Mouse (Mus musculus) MEL (cell line): ENCODE measurements at regions not wholly inside any gene's neighbourhood (a gene's known extent, or its start where the extent isn't known, plus 50 kb on each side); places are given as distances from the start of the nearest gene placed in this dataset.

ENCODE experiments used
- DNase-seq: peaks from one replicate; pipeline ENCODE4 v3.0.0; 2011; ENCODE audit warnings: low read depth, low spot score
- H3K27ac ChIP-seq: 2 replicates; pipeline ENCODE4 v1.5.1; 2012; ENCODE audit warnings: low read depth, mild to moderate bottlenecking, control low read depth, low read length, moderate library complexity; ENCODE audit not compliant: control insufficient read depth
- H3K27me3 ChIP-seq, 2 experiments: fragments of 150-350 bp in 1 of 2; sonication (generic) in 1 of 2; 2 replicates each; pipeline ENCODE4 v1.6.1; 2012; ENCODE audit warnings: low read length in 2 of 2, mild to moderate bottlenecking in 2 of 2, improper control_type of control experiment in 1 of 2, moderate library complexity in 1 of 2; ENCODE audit not compliant: insufficient read depth in 2 of 2, control insufficient read depth in 1 of 2
- H3K36me3 ChIP-seq, 2 experiments: 2 replicates each; pipeline ENCODE4 v1.6.1; 2012 to 2014; ENCODE audit warnings: low read length in 2 of 2, improper control_type of control experiment in 1 of 2, inconsistent platforms in 1 of 2, mild to moderate bottlenecking in 1 of 2; ENCODE audit not compliant: insufficient read depth in 2 of 2, control insufficient read depth in 1 of 2
- H3K4me1 ChIP-seq, 2 experiments: fragments of 150-350 bp in 1 of 2; sonication (generic) in 1 of 2; 2 replicates each; pipeline ENCODE4 v1.6.1; 2012; ENCODE audit warnings: low read length in 2 of 2, improper control_type of control experiment in 1 of 2, mild to moderate bottlenecking in 1 of 2; ENCODE audit not compliant: insufficient read depth in 2 of 2, control insufficient read depth in 1 of 2
- H3K4me3 ChIP-seq, 2 experiments: fragments of 150-350 bp in 1 of 2; sonication (generic) in 1 of 2; 2 replicates each; pipeline ENCODE4 v1.5.1; 2012; ENCODE audit warnings: low read depth in 2 of 2, low read length in 2 of 2, mild to moderate bottlenecking in 2 of 2, moderate library complexity in 2 of 2, control low read depth in 1 of 2, improper control_type of control experiment in 1 of 2; ENCODE audit not compliant: control insufficient read depth in 1 of 2, insufficient read depth in 1 of 2
- H3K79me2 ChIP-seq: 2 replicates; pipeline ENCODE4 v1.6.1; 2012; ENCODE audit warnings: mild to moderate bottlenecking, low read length, moderate library complexity; ENCODE audit not compliant: control insufficient read depth, poor library complexity, insufficient read depth
- H3K9ac ChIP-seq: 2 replicates; pipeline ENCODE4 v1.6.1; 2012; ENCODE audit warnings: low read depth, mild to moderate bottlenecking, control low read depth, low read length, moderate library complexity; ENCODE audit not compliant: control insufficient read depth, poor library complexity, severe bottlenecking
- H3K9me3 ChIP-seq: fragments of 150-350 bp; sonication (generic); replicated peaks from 2 replicates; pipeline ENCODE4 v1.6.1; 2012; ENCODE audit warnings: mild to moderate bottlenecking, low read length, improper control_type of control experiment, moderate library complexity; ENCODE audit not compliant: insufficient read depth
- CHD1 ChIP-seq: IDR thresholded peaks from 2 replicates; pipeline ENCODE4 v1.6.1; 2012; ENCODE audit warnings: low read depth, mild to moderate bottlenecking, inconsistent platforms, low read length, improper control_type of control experiment
- CHD2 ChIP-seq: IDR thresholded peaks from 2 replicates; pipeline ENCODE4 v1.6.1; 2011; ENCODE audit warnings: low read length, improper control_type of control experiment
- E2F4 ChIP-seq: IDR thresholded peaks from 2 replicates; pipeline ENCODE4 v1.6.1; 2011; ENCODE audit warnings: low read depth, low read length, improper control_type of control experiment, borderline replicate concordance
- ETS1 ChIP-seq: IDR thresholded peaks from 2 replicates; pipeline ENCODE4 v1.6.1; 2012; ENCODE audit warnings: low read depth, mild to moderate bottlenecking, inconsistent platforms, low read length, improper control_type of control experiment, moderate library complexity
- GABPA ChIP-seq: IDR thresholded peaks from 2 replicates; pipeline ENCODE4 v1.6.1; 2012; ENCODE audit warnings: low read depth, mild to moderate bottlenecking, inconsistent platforms, low read length, improper control_type of control experiment, moderate library complexity
- GATA1 ChIP-seq: IDR thresholded peaks from 2 replicates; pipeline ENCODE4 v1.6.1; 2011; ENCODE audit warnings: low read depth, low read length, improper control_type of control experiment
- HCFC1 ChIP-seq: IDR thresholded peaks from 2 replicates; pipeline ENCODE4 v1.6.1; 2012; ENCODE audit warnings: low read depth, mild to moderate bottlenecking, inconsistent platforms, low read length, improper control_type of control experiment, moderate library complexity
- NELFE ChIP-seq: IDR thresholded peaks from 2 replicates; pipeline ENCODE4 v1.6.1; 2011; ENCODE audit warnings: low read depth, low read length, improper control_type of control experiment
- POLR2AphosphoS2 ChIP-seq: IDR thresholded peaks from 2 replicates; pipeline ENCODE4 v1.6.1; 2011; ENCODE audit warnings: low read length, improper control_type of control experiment
- RAD21 ChIP-seq: IDR thresholded peaks from 2 replicates; pipeline ENCODE4 v1.6.1; 2011; ENCODE audit warnings: mild to moderate bottlenecking, low read depth, low read length, improper control_type of control experiment
- SIN3A ChIP-seq: IDR thresholded peaks from 2 replicates; pipeline ENCODE4 v1.6.1; 2012; ENCODE audit warnings: low read length, improper control_type of control experiment, inconsistent platforms
- SMC3 ChIP-seq: IDR thresholded peaks from 2 replicates; pipeline ENCODE4 v1.6.1; 2011; ENCODE audit warnings: low read depth, low read length, improper control_type of control experiment
- TAL1 ChIP-seq: IDR thresholded peaks from 2 replicates; pipeline ENCODE4 v1.6.1; 2012; ENCODE audit warnings: mild to moderate bottlenecking, inconsistent platforms, low read length, moderate library complexity, mixed read lengths
- TCF12 ChIP-seq: IDR thresholded peaks from 2 replicates; pipeline ENCODE4 v1.6.1; 2014; ENCODE audit warnings: low read depth, mild to moderate bottlenecking, inconsistent platforms, low read length, improper control_type of control experiment, moderate library complexity
- UBTF ChIP-seq: IDR thresholded peaks from 2 replicates; pipeline ENCODE4 v1.6.1; 2012; ENCODE audit warnings: low read depth, mild to moderate bottlenecking, inconsistent platforms, low read length, improper control_type of control experiment, moderate library complexity, borderline replicate concordance; ENCODE audit not compliant: insufficient read depth
- USF1 ChIP-seq: IDR thresholded peaks from 2 replicates; pipeline ENCODE4 v1.6.1; 2014; ENCODE audit warnings: low read depth, mild to moderate bottlenecking, inconsistent platforms, low read length, improper control_type of control experiment, moderate library complexity
- ZC3H11A ChIP-seq: IDR thresholded peaks from 2 replicates; pipeline ENCODE4 v1.6.1; 2012; ENCODE audit warnings: low read depth, mild to moderate bottlenecking, inconsistent platforms, low read length, improper control_type of control experiment
- ZNF384 ChIP-seq: IDR thresholded peaks from 2 replicates; pipeline ENCODE4 v1.6.1; 2012; ENCODE audit warnings: low read depth, mild to moderate bottlenecking, inconsistent platforms, low read length, improper control_type of control experiment

DNA sequence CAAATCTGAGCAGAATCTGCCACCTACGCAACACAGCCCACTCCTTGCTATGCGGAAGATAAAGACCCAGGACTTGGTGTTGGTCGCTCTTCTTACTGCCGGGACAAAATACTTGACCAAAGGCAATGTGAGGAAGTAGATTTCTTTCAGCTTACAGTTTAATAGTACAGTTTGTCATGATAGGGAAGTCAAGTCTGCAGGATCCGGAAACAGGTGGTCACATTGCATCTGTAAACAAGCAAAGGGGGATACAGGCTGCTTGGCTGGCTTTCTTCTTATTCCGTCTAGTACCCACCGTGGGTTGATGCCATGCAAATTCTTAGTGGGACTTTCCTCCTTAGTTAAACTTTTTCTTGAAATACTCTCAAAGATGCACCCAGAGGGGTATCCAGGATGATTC is 72.7 kb downstream of the Apip start:
- no peak for DNase-seq
- Histone ChIP-seq H3K9me3 (no peaks in the 10 kb centered on the region), H3K27me3 (peaks cover 4 to 10% of the 10 kb centered on the region in 2 experiments; a peak in 3 of 4 replicates), H3K27ac (no peak overlapping the region), H3K4me1 (peaks cover 0 to 14% of the 10 kb centered on the region in 2 experiments; a peak in 2 of 4 replicates), H3K79me2 (no peaks in the 10 kb centered on the region), H3K9ac (no peak overlapping the region), H3K4me3 (no peak overlapping the region), H3K36me3 (peaks cover 0 to 9% of the 10 kb centered on the region in 2 experiments; a peak in 2 of 4 replicates)
- TF ChIP-seq ETS1 (no peak), ZNF384 (no peak), RAD21 (no peak), ZC3H11A (no peak), CHD2 (no peak), SMC3 (no peak), TAL1 (no peak), USF1 (no peak), NELFE (no peak), CHD1 (no peak), SIN3A (no peak), E2F4 (no peak)

DNA sequence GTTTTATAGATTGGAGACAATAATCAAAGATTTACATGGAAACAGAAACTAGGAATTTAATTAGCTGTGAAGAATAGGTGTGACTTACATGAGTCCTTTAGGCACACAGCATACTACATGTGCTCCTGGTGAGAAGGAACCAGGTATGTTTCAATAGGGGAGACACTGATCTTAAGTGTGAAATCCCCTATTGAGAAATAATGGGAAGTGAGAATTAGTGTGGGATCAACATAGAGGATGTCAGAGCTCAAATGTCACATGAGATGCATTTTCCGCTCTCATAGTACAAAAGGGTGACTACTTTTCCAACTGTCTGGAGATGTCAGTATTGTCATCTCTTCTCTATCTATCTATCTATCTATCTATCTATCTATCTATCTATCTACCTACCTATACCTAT is 79.8 kb downstream of the Apip start:
- DNase-seq = no peak
- H3K9me3 ChIP-seq = no peaks in the 10 kb centered on the region
- peaks cover 5 to 13% of the 10 kb centered on the region in 2 experiments; a peak in 3 of 4 replicates for H3K27me3 ChIP-seq
- H3K4me1 ChIP-seq = no peaks in the 10 kb centered on the region
- H3K36me3 ChIP-seq = no peaks in the 10 kb centered on the region
- H3K9ac ChIP-seq = no peak overlapping the region
- H3K27ac ChIP-seq = no peak overlapping the region
- H3K4me3 ChIP-seq = no peak overlapping the region
- TF ChIP-seq GABPA = no peak
- TF ChIP-seq USF1 = no peak
- no peak for TF ChIP-seq HCFC1
- no peak for TF ChIP-seq GATA1
- no peak for TF ChIP-seq RAD21
- no peak for TF ChIP-seq POLR2AphosphoS2
- TF ChIP-seq UBTF = no peak
- TF ChIP-seq TCF12 = no peak
- TF ChIP-seq SIN3A = no peak
- H3K79me2 ChIP-seq = no peaks in the 10 kb centered on the region
